Mouse (Mus musculus) lung, postnatal 14 days (tissue): ENCODE data around the gene Prdm4.

Experiments
- DNase-seq: peaks from one replicate; pipeline ENCODE4 v3.0.0; 2021

The Prdm4 gene

DNA sequence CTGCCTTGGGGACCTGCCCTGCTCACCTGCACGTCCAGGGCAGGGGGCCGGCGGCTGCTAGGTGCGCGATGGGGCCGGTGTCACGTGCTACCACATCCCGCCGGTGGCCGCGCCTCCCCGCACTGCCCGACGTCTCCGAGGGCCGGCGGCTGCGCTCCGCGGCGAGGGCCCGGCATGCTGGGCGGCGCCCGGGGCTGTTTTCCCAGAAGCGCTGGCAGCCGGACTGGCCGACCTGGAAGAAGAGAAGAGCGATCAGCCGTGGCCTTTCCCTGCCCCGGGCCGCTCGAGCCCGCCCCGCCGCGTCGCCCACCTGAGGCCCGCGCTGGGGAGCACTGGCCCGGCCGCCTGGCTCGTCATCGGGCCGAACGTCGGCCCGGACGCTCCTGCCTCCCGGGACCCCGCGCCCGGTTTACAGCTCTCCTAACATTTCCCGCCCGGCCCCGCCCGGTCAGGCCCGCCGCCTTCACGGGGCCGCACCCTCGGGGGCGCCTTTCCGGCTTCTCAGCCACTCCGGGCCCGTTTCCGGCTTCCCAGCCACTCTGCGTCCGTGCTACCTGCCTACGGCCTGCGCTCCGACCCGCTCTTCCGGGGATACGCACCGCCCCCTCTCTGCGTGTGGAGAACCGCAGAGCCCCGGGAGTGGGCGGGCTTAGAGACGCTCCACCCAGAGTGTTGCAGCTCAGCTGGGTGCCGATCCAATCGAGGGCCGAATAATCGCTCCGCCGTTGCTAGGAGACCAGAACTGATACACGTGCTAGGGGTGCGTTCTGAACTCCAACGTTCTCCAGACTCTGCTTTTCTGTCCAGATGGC is at the start of gene Prdm4:
Prdm4 (minus strand) TSS at position 645 of the 812 bp plus-strand sequence.
- peak; percentile 96 for DNase-seq

DNA sequence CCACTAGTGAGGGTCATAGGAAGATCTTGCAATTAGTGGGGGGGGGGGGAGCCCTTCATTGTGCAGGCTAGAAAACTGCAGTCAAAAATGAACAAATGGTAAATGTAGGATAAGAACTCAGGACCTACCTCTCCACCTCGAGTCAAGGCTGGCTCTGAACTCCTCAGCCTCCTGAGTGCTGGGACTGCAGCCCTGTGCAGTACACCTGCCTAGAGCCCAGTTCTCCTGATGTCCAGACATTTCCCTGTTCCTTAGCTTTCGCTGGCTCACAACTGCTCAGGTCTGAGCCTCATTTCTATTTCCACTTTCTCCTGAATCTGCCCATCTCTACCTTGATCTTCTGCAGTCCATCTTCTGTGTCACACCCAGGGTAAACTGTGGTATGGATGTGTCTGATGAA is 49.5 kb upstream of the Prdm4 start:
- no peak for DNase-seq

DNA sequence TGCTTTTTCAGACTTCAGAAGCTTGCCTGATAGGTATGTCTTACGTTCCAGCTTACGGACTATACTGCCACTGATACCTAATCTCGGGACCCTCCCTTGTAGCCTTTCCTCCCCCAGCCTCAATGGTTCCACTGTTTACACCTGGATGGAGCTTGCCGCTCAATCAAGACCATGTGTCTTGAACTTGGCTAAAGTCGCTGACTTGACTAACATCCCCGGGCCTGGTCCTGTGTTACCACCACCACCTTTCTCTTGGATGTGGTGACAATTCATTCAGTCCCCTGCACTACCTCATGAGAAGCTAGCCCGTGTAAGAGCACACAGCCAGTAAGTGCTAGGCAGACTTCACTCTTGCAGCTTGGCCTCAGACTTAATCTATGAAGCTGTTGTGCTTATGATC is 47.4 kb upstream of the Prdm4 start:
- DNase-seq: no peak

DNA sequence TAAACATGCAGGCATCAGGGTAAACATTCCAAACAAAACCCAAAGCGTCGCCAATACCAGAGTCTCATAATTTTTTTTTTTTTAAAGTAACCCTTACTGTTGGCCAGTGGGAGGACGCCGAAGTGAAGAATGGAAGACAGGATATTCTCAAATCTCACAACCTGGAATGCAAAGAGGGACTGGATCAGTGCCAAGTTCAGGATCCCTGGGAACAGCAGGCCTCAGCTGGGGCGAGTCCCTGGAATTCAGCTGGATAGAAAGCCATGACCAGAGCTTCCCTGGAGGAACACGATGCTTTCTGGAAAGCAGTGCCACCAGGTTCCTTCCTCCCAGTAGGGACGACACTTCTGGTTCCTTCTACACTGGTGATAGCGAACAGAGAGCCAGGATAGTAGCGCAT is 46.0 kb upstream of the Prdm4 start:
- peak; percentile 11 for DNase-seq

DNA sequence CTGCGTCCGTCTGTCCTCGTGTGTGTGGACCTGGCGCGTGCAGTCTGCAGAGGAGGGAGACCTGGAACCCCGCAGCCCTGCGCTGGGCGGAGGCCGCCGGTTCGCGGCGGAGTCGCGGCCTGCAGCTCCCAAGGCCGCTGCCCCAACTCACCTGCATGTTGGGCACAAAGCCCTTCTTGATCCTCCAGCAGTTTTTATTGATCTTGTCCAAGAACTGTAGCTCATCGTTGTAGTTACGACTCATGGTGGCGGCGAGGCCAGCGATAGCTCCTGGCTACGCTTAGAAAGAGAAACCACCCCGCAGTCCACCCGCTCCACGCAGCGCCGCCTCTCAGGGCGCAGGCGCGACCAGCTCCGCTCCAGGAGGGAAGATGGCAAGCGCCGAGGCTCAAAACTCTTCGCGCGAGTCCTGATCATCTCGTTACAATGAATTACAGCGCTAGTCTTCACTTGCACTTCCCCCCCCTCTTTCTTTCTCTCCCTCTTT is 40.6 kb upstream of the Prdm4 start, which contains the start of gene Rtcb:
Rtcb (minus strand) TSS at position 360 of the 487 bp plus-strand sequence.
- DNase-seq: peak; percentile 98

DNA sequence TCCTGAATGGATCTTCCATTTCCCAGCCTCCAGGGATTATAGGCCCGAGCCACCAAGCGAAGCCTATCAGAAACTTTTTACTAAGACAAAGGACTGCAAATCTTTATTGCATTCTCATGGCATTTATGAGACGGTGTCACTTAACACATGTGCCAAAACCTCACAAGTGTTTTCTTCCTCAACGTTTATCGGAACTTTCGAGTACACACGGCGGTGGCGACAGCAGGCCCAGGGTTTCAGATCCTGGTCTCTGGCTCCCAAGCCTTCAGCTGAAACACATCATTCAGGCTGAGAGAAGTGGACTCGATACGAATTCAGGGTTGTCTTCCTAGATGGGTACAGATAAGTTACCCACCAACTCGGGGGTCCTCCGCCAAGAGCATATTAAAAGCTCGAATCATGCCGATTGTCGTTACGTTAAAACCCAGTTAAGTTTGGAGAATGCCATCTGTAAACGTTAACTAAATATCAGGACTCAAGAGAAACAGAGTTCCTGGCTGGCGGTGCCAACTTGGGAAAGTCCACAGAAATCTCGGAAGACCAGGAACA is 40.0 kb upstream of the Prdm4 start:
- DNase-seq: no peak

DNA sequence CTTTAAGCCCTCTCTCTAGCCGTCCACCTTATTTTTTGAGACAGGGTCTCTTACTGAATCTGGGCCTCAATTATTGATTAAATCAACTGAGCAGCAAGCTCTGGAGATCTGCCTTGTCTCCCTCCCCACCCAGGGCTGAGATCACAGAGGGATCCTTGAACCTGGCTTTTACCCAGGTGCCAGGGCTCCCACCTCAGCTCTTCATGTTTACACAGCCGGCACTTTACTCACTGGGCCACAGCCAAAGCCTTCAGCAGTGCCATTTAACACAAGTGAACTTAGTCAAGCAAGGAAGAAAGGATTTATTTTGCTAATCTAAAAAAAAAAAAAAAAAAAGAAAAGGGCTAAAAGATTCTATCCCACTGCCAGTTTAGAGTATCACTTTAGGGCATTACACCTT is 37.5 kb upstream of the Prdm4 start:
- peak; percentile 34 for DNase-seq

DNA sequence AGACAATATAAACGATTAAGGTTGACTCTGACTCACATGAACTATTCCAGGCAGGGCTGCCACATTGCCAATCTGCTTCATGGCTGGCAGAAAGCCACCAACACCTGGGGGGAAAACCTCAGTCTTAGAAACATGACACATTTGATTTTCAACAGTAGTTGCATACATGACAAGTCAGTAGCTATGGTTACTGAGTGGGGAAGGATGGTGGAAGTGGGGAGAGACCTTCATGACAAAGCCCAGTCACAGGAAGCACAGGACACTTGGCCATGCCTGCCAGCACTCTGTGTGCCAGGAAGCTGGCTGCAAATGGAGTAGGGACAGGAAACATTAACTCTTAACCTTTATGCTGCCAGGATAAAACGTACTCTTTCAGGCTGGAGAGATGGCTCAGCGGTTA is 36.5 kb upstream of the Prdm4 start:
- peak; percentile 7 for DNase-seq

DNA sequence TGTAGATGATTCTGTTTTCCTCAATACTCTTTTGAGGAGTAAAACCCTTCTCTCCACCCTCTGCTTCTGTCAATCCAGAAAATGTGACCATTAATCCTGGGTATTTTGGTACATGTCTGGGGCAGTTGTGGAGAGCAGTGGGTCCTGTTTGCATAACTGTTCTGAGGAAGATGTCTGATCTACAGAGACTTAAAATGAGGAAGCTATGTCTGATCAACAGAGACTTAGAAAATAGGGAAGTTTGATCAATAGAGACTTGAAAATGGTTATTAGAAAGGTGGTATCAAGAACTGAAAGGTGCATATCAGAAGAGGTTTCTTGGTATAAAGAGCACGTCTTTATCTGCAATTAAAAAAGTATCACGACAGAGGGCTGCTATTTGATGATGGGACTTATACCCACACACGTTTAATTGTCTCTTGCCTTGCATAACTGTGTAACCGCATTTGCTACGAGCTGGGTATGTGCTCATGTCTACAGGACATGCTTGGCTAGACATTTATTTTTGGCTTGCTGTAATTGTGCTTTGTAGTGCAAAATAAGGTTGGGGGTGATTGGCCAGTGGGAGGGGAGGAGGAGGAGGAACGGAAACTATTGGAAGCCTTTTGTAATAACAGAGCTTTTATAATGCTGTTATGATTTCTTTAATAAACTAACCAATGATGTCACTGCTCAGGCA is 35.0 kb upstream of the Prdm4 start:
- no peak for DNase-seq

DNA sequence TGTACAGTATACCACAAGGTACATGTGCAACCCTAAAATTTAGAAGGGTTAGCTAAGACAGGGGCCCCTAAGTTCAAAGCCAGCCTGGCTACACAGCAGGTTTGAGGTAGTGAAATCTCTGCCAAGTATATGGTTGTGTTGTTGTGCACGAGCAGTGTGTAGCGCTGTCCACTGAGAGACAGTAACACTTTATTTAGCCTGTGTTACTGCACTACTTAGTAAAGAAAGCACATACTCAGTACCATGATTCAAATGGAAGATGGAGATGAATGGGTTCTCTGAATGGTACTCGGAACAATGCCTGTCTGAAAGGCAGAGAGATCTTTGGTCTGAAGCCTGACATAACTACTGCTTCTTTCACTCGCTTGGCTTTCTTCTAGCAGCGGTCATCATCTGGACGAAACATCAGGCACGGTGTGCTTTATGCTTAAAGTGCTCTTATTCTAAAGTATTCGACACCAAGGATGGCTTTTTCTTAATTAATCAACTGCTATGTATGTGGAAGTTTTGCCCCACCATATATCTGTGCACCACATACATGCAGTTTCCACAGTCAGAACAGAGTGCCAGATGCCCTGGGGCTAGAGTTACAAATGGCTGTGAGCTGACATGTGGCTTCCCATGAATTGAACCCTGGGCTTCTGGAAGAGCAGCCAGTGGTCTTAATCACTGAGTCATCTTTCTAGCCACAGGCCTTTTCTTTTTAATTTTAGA is 31.7 kb upstream of the Prdm4 start:
- DNase-seq: no peak

DNA sequence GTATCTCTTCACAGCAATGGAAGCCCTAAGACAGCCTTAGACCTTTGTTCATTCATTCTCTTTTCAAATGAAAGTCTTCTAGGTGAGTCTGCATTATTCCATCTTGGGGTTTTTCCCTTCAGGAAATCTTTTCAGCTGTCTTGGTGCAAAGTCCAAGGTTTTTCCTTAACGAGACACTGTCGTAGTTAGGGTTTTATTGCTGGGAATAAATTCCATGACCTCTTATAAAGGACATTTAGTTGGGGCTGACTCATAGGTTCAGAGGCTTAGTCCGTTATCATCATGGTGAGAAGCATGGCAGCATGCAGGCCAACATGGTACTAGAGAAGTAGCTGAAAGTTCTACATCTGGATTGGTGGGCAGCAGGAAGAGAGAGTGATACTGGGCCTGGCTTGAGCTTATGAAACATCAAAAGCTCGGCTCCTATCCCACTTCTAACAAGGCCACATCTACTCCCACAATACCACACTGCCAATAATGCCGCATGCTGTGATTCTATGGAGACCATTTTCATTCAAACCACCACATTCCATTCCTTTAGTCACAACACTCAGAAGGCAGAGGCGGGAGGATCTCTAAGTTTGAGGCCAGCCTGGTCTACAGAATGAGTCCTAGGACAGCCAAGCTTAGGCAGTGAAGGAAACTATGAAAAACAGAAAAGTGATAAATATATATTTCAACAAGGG is 19.5 kb upstream of the Prdm4 start:
- DNase-seq: no peak

DNA sequence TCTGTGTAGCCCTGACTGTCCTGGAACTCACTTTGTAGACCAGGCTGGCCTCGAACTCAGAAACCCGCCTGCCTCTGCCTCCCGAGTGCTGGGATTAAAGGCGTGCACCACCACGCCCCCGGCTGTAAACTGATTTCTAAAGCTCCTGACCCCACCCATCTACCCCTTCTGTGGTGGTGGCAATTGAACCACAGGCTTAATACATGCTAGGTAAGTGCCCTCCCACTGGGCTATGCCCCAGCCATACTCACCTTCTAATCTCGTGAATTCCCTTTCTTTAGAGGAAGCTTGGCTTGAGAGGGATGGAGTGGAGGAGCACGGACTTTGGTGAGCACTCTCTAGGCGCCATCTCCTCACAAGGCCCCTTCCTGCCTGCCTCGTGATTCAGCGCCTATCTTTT is 13.0 kb upstream of the Prdm4 start:
- no peak for DNase-seq

DNA sequence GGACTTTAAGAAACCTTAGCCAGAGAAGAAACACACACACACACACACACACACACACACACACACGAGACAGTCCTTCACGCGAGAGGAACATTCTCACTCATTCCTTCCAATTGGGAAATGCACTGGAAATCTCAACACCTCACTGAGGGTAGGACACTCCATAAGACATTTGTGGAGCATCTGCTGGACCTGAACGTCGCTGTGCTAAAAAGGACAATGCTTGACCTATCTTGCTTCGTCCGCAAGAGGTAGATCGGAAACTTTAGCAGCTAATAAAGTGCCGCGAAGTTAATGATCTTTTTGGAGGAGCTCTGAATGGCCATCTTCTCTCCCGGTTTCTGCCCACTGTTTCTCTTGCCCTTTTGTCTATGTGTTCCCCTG is 12.3 kb upstream of the Prdm4 start:
- no peak for DNase-seq

DNA sequence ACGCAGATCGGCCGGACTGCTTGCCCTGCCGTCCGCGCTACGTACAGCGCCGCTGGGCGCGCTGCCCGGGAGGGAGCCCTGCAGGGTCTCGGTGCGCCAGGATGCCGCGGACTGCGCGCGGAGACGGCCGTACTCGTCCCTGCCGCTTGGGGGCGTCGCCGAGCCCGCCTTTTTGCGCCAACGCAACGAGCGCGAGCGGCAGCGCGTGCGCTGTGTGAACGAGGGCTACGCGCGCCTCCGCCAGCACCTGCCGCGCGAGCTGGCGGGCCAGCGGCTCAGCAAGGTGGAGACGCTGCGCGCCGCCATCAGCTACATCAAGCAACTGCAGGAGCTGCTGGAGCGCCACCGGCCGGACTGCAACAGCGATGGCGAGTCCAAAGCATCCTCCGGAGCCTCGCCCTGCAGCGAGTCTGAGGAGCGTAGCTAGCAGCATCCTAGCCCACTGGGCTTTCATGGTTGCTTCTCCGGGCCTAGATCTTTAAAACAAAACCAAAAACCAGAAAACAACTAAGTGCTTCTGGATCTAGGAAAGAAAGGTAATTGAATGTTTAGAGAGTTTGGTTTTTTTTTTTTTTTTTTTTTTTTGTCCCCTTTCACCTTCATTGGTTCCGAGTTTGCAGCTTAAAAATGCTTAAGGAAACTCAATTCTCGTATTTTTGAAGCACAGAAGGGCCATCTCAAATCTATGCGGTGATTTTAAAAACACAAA is 11.7 kb upstream of the Prdm4 start:
- peak; percentile 63 for DNase-seq

DNA sequence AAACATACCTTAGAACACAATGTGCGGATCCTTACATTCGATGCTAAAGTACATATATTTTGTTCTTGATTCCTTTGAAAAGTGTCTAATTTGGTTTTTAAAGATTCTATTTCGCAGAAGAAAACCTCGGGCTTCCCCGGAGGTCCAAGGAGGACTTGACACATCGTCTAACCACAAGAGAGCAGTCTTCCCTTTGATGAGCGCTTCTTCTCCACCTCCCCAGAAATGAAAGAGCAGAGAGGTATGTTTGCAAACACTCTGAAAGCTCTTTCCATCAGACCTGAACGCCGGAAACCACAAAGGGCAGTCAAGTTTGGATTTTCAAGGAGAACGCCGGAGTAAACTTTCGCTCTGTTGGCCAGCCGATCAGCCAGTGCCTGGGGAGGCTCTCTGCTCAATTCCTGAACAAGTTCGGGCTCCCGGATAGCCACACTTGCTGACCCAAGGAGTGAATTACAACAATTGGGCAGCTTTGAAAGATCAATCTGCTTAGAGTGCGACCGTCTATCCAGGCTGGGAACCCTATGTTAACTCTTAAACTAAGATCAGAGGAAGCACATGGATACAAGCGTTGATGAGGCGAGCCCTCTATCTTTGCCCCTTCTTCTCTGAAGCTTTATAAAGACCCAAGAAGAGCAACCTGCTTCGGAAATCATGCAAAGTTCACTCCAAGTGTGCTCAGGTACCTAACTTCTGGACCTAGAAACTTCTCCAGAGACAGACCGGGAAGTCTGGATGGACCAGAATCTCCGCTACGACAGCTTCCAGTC is 10.9 kb upstream of the Prdm4 start, which contains the start of gene Ascl4:
Ascl4 (plus strand) TSS at position 6 of the 770 bp plus-strand sequence.
- DNase-seq: peak; percentile 4

DNA sequence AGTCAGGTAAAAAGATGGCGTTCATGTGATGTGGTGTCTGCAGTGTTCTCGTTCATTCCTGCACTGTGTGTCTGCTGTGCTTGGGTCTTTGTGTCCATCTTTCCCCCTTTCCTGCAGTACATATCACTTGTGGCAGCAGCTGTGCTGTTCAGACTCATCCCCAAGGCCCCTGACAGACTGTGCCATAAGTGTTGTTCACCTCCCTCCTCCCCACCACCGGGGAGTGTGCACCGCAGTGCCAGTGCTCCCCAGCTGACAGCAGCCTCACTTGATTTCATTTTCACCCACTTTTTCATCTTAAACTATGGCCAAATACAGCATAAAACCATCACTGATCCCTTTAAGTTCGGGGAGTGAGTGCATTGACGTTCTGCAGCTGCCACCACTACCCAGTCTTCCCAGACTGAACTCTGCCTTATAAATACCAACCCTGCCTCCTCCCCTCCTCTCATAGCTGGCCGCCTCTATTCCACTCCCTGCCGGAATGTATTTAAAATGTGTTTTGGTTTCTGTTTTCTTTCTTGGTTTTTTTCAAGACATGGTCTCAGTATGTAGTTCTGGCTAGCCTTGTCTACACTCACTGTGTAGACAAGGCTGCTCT is 37.0 kb downstream of the Prdm4 start:
- DNase-seq: no peak

DNA sequence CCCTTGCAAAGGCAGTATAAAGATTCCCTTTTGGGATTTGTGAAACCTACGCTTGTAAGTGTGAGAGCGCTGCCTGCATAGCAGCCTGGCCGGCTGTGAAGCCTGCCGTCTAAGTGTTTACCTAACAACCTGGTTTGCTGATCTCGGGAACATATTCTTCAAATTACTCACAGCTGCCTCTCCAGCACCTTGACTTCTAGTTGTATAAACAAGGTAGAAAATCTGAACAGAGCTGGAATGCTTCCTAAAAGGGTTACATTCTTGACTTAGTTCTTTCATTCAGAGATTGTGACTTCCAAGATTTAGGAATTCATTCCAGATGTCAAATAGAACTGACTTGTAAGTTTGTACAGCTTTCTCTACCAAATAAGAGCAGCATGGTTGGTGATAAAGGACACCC is 41.1 kb downstream of the Prdm4 start:
- DNase-seq: no peak

DNA sequence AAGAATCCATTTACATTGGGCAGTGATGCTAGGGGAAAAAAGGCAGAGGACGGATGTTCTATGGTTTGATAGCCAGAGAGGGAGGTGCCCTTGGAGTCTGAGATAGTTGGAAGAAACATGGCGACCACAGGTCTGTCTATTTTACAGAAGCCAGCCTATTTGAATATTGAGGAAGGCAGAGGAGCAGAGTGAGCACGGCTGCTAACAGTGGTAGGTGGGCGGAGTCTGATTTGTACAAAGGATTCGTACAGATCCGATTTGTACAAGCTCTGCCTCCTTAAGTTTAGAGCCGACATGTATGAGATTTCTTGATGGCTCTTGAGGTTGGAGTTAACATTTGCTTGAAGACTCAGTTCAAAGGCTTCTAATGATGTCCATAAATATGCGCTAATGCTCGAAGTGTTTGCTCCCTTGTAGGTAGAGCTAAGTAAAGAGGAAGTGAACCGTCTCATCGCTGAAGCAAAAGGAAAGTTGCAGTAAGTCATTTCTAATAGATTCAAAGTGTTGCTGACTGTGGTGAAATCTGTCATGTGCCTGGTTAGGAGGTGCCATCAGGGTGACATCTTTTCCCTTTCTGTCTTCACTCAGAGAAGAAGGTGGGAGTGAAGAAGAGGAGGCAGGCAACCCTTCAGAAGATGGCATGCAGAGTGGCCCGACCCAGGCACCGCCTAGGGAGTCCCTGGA is 42.9 kb downstream of the Prdm4 start:
- DNase-seq: no peak

DNA sequence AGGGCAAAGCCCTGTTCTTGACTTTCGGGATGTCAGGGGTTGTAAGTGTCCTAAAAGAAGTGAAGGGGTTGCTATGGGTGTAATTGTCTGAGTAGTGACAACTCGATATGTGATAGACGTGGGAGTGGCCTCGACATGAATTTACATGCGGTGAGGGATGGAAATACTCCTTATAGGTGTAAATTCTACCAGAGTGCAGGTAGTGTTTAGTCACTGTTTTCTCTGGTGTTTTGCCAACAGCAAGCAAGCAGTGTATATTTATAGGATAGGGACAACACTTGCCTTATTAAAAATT is 44.5 kb downstream of the Prdm4 start:
- no peak for DNase-seq
